Mouse (Mus musculus) right cerebral cortex, postnatal 4 days (tissue): ENCODE measurements around the gene Igsf9.
A peak's percentile ranks its signal among the peaks of the same experiment; 100 is the strongest.

ENCODE experiments used
- DNase-seq: peaks from one replicate; pipeline ENCODE4 v3.0.0-alpha.2; 2022

Gene Igsf9

DNA sequence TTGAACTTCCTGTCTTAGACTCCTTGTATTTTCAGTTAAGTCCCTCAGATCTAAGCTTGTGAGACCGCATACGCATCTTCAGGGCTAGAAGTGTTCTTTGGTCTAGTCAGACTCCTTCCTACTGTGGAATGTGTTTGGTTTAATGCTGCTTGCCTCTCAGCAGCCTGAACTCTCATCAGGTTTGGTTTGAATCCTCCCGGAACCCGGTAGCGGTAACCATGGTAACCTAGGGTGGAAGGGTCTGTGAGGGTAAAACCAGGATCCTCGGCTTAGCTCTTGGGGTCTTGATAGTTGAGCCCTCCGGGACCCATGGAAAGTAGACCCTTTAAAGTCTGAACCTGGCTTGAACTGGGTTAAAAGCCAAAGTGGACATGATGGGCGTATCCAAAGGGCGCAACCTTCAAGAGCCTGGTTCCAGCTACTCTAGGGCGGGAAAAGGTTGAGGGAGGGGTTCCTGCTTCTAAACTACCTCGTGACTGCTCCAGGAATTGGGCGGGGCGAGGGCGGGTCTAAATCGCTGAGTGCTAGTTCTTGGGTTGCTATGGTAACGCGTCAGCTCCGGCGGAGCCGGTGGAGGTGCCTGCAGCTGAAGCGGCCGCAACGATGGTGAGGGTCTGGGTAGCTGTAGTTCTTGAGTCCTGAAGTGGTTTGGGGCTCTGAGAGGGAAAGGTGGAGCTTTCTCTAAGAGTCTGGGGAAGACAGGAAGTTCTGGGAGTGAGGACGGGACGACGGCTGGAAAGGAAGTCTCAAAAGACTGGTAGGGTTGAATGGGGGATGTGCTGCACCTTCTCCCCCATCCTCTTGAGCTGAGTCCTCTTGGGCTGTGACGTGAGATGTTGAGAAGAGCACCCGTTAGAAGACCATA is 39.2 kb downstream of the Igsf9 start, which contains the start of gene Cfap45:
Cfap45 (plus strand) TSS at position 226 of the 865 bp plus-strand sequence.
- DNase-seq, result peak; percentile 82

DNA sequence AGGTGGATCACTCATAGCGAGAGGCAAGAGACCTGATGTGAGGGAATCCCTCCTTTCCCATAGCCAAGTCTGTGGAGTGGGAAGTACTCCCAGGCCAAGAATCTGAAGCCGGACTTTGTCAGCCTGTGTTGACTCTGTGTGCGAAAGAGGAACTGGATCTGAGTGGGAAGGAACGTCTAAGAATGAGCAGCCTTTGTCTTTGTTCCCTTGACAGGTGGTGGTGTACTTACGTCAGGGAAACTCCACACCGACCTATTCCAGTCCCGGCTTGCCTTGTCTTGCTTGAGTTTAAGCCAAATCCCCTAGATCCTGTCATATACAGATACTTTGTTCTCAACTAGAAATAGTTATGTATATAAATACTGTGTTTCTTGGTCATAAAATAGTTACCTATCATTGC is 40.9 kb downstream of the Igsf9 start:
- DNase-seq, result no peak

DNA sequence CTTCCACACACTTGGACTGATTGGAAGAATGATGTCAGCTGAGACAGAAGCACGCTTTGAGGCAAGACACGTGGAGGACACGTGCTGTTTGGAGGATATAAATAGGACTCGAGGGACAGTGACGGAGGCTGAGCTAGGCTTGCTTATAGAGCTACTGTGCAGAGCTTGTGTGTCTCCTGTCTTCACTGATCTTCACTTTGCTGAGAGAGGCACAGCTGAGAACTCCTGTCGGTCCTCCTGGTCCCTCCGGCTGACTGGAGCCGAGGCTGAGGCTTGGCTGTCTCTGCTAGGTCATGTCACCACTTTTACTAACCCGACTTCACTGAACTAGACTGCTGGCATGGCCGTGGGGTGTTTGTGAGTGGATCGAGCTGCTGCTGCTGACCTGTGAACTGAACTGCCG is 42.1 kb downstream of the Igsf9 start:
- DNase-seq, result no peak

DNA sequence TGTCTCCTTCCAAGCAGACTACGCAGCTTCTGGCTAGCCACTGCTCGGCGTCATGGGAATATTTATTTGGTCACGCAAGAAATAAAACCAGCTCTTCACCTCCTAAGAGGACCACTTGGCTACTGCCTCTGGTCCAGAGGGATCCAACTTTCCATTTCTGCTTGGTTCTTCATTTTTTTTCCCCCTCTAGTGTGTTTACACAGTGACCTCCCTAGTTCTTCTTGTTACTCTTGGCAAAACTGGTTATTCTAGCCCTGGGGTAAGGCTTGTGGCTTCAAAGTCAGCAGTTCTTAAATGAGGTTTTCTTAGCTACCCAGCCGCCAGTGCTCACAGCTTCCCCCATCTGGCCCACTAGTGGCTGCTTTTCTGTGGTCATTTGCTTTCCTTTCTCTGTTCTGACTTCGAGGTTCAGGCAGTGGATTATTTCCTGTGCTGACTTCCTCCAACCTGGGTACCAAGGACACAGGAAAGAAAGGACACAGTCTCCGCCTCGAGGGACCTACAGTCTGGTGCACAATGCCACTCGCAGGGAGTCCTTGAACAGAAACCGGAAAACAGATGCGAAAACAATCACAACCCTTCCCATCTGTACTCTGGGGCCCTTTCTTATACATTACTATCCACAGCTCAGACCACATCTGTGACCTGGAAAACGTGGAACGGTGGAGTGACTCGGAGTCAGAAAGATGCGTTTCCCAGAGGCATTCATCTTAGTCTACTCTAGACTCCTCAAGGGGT is 43.6 kb downstream of the Igsf9 start:
- no peak for DNase-seq

DNA sequence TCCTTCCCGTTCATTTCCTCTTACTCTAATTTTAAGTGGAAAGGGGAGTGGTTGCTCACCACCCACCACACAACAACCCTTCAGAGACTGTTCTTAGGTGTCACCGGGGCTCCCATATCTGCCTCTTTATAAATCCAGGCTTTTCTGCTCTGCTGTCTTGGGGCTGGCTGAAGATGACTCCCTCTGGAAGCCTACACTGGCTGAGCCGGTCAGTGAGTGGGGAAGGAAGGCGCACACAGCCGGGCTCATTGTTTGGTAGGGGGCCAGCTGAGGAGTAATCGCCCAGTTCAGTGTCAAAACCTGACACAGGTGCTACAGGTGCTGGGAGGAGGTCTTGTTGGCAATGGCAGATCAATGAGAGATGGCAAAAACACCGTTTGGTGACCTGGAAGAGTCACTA is 44.4 kb downstream of the Igsf9 start:
- no peak for DNase-seq

DNA sequence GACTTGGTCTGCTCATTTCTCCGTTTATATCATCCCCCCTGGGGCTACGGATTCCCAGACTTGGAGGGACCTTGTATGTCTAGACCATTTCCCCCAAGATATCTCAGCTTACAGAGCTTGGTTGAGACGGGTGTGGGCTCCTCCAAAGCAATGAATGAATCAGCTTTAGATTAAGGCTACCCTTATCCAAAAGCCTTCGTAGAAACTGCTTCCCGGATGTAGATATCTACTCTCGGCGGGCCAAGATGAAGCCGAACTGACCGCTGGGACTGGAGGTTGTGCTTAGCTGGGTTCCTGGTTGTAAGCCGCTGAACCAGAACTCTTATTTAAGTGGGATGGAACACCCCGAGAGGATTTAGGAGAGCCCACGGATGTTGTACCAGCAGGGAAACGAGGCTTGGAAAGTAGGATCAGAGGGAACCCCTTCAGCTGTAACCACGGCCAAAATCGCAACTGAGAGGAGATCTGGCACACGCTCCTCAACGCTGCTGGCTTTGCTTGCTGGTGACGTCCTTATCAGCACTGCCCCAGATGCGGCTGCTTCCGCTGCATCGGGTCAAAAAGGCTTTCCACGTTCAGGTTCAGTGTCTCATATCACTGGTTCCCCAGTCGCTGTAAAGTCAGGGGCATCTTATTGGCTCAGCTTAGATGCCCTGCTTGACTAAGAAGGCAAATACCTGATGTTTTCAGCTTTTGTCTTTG is 44.9 kb downstream of the Igsf9 start:
- DNase-seq, result no peak

DNA sequence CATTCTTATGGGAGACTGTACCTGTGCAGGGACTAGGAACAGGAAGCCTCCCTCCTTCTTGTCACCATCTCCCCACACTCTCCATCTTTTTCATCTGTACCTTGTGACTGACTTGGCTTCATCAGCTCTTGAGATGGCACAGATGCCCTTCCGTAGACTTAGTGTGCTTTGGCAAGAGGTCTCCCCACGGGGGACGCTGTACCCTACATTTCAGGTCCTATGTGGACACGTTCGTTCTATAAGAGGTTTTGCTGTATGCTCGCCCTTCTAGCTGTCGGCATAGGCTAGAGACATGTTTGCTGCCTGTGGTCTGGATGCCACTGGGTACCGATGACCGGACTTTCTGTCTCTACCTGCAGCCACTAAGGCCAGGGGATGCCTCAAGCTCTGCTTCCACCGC is 45.8 kb downstream of the Igsf9 start:
- no peak for DNase-seq

DNA sequence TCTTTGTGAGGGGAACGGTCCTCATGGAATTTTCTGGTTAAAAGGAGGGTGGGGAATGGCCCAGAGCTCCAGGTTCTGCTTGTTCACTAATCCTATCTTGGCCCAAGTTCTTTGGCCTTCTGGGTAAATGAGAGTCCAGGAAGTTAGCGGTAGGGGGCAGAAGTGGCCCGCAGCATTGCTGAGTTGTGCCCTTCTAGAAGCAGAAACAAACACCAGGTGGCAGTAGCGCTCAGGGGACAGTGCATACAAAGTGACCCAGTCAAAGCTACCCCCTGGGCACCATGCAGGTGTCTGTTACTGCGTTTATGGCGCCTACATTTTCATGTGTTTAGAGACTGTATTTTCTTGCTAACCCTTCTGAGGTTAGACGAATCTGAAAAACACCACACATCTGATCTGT is 47.1 kb downstream of the Igsf9 start:
- DNase-seq, result peak; percentile 88

DNA sequence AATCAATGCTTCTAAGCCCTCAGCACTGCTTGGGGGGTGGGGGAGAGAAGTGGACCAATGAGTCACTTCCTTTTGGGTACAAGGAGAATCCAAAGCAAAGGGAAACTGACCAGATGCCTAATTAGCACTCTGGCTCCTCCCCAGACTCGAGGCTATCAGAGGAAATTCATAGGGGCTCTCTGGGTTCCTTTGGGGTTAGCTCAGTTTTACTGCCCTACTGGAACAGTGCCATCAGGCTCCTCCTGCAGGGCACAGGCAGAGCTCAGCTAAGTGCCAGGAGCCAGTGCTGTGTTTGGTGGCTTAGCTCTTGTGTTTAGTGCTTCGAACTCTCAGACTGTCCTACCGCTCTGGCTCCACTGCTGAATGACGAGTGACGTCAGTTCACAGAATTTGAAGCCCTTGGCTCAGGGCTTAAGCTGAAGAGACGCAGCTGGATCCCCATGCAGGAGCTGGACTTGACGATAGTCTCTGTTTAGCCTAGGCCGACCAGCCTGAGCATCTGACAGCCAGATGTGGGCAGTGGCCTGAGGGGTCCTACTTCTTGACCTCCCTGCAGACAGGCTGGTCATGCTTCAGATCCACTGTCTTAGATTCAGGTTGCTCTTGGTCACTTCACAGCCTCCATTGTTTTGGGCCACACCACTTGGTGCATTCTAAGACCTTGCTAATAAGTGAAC is 49.1 kb downstream of the Igsf9 start:
- no peak for DNase-seq

DNA sequence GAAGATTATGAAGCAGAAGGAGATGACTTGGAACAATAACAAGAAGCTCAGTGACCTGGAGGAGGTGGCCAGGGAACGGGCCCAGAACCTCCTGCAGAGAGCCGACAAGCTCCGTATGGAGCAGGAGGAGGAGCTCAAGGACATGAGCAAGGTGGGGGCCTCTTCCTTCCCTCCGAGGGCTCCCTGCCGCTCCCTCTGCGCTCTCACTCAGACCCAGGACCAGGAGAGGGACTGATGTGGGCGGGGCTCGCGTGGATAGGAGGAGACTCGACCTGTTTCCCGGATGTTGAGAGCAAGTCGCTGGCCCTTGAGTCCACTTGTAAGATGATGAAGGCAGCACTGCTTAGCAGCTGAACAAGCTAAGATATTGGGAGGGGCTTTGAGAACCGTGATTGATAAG is 51.0 kb downstream of the Igsf9 start:
- DNase-seq, result peak; percentile 19

DNA sequence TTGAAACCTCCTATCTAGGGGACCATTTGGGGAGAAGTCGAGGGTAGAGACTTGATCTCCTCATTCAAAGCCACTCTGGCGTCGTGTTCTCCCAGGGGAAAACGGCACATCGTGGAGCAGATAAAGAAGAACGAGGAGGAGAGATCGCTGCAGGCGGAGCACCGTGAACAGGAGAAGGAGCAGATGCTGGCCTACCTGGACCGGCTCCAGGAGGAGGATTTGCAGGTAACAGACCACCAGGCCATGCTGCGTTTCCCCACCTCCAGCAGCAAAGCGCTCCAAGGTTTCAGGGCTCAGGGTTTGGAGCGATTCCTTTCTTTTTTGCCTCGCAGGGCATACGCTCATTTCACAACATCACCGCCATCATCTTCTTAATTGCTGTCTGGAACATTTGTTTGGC is 53.5 kb downstream of the Igsf9 start:
- DNase-seq, result no peak

DNA sequence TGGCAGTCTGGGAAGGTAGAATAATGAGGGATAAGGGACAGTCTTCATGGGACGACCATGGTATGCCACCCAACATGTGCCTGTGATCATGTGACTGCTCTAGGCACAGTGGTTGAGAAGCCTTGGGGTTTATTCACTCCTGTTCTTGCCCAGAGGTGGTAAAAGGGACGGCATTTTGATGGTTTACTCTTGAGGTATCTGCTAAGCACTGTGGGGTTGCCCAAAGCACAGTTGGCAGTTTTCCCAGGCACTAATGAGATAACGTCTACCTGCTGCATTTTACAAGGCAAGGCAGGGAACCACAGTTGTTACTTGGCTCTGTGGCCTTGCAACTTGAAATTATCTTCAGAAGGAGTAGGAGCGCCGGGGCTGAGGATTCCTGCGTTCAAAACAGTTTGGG is 58.2 kb downstream of the Igsf9 start:
- DNase-seq, result no peak

DNA sequence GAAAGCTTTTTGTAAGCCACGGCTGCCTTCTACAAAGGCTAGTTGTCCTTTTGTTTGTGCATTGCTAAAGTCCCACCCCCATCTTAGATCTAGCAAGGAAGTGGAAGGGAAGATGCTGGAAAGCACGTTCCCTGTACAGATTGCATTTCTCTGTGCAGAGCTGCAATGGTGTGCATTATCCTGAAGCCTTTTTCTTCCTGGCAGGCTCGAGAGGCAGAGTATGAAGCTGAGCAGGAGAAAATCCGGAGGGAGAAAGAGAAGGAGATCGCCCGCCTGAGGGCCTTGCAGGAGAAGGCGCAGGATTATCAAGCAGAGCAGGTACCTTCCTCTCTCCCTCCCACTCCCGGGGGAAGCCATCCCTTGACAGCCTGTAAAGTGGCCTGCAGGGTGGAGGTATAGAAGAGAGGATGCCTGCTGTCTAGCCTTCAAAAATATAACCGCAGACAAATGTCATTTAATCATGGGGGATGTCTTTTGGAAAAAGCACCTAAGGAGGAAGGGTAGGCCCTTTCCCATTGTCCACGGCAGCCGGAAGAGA is 58.8 kb downstream of the Igsf9 start:
- no peak for DNase-seq

DNA sequence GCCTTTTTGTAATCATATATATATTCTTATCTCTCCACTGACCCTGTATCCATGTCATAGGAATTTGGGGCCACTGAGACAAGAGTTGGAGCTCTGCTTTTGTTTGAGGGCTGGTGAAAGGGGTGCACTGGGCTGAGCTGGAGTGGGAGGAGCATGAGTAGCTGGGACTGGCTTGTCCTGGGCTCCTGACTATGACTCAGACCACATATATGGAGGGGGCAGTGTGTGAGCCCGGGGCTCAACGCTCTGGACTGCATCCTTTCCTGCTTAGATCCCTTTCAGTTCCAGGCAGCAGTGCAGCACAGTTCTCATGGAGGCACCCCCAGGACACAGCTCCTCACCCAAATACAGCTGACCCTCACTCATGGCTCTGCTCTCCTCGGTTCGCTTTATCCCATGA is 64.5 kb downstream of the Igsf9 start:
- DNase-seq, result no peak
